Mouse (Mus musculus) cortical plate, adult 2 months (tissue): ENCODE data around the gene Filip1l. TPM values are rescaled to one million over a fixed set of nuclear protein-coding genes. Genes with fewer than 3 reads are reported as not detected.
A peak's percentile ranks its signal among the peaks of the same experiment; 100 is the strongest.

Experiments
- H3K27ac ChIP-seq: fragments of 200-500 bp; 2 replicates; pipeline ENCODE4 v1.5.1; 2012; ENCODE audit warnings: low read length, control low read depth, inconsistent platforms; ENCODE audit not compliant: insufficient read depth
- H3K4me1 ChIP-seq: fragments of 200-500 bp; 2 replicates; pipeline ENCODE4 v1.6.1; 2011; ENCODE audit warnings: low read length; ENCODE audit not compliant: control insufficient read depth, insufficient read depth
- H3K4me3 ChIP-seq: fragments of 200-500 bp; 2 replicates; pipeline ENCODE4 v1.5.1; 2011; ENCODE audit warnings: mild to moderate bottlenecking, low read length, control low read depth; ENCODE audit not compliant: insufficient read depth
- CTCF ChIP-seq: fragments of 200-500 bp; IDR thresholded peaks from 2 replicates; pipeline ENCODE4 v1.5.1; 2011; ENCODE audit warnings: mild to moderate bottlenecking, control low read depth, low read length; ENCODE audit not compliant: insufficient read depth; ENCODE audit errors: extremely low read depth
- POLR2A ChIP-seq: fragments of 200-500 bp; IDR thresholded peaks from 2 replicates; pipeline ENCODE4 v1.6.1; 2011; ENCODE audit warnings: mild to moderate bottlenecking, low read length, control low read depth; ENCODE audit not compliant: insufficient read depth; ENCODE audit errors: extremely low read depth
- polyA plus RNA-seq: library from polyadenylated mRNA; depleted of rRNA; stranded (reverse); fragments of >200 nt; gene quantifications from 2 replicates; pipeline ENCODE4 v1.2.3, GENCODE M21; 2012

Gene Filip1l
- polyA plus RNA-seq, 1 experiment, result 2.3 TPM

DNA sequence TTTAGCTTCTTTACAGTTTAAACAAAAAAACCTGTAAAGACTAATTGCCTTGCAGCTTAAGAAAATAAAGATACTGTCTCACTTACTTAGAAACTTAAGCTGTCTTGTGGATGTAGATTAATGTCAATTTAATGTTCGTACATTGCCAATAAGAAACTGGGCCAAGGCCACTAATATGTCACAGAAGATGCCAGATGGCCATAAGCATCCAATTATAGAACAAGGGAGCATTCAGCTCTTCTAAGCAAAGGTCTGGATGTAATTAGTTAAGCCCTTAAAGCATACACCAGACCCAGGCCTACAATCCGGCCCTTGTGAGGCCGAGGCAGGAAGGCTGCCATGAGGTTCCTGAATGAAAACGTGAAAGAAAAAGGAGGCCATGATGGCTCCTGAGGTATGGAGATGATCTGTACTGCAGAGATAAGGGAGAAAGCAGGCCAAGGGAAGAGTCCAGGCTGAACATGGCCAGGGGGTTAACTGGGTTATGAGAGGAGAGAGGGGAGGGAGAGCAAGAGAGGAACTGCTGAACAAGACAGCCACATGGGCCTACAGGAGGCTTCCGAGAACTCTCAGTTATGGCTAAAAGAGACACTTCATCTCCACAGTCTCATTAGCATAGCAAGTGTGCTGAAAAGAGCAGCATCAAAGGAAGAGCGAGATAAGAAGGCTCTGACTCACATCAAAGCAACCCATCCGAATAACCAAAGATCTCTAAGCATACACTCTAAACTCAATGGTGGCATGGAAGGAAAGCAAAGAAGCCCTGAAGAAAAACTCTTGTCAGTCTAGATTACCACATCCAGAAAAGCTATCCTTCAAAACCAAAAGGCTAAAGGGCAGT, 33.4 kb upstream of the Filip1l start:
- no peak overlapping the region for H3K27ac ChIP-seq
- no peak overlapping the region for H3K4me3 ChIP-seq
- H3K4me1 ChIP-seq, result no peaks in the 10 kb centered on the region
- TF ChIP-seq CTCF, result no peak
- TF ChIP-seq POLR2A, result no peak

- H3K4me1 ChIP-seq, result no peaks in the 10 kb centered on the region
- H3K4me3 ChIP-seq, result no peak overlapping the region
- TF ChIP-seq CTCF, result no peak
- H3K27ac ChIP-seq, result no peak overlapping the region
Measured at GRCm38 (mm10) chr16:57326996-57327395, 25.9 kb upstream of the Filip1l start.

DNA sequence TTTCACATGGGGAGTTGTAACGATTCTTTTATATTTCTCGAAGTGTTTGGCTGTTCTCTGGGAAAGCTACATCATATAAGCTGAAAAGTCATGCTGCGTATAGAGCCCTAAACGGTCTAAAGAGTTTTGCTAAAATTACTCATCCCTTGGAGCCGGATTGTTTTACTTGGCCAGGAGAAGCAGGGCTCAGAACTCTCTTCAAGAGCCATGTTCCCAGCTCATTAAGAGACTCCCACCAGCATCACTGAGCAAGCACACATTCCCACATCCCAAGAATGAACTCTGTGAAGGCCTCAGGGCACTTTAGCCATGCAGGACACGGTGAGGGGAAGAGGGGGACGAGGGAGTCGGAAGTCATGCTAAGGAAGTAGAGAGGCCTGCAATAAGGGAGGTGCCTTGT, 23.9 kb upstream of the Filip1l start:
- TF ChIP-seq POLR2A (no peak), CTCF (no peak)
- Histone ChIP-seq H3K27ac (no peak overlapping the region), H3K4me1 (no peaks in the 10 kb centered on the region), H3K4me3 (no peak overlapping the region)

- H3K4me3 ChIP-seq, result no peak overlapping the region
- no peaks in the 10 kb centered on the region for H3K4me1 ChIP-seq
- H3K27ac ChIP-seq, result no peak overlapping the region
- no peak for TF ChIP-seq POLR2A
- TF ChIP-seq CTCF, result no peak
Measured at GRCm38 (mm10) chr16:57330111-57330510, 22.8 kb upstream of the Filip1l start.

- Histone ChIP-seq H3K27ac (no peak overlapping the region), H3K4me1 (no peaks in the 10 kb centered on the region), H3K4me3 (no peak overlapping the region)
- TF ChIP-seq CTCF (no peak), POLR2A (no peak)
Measured at GRCm38 (mm10) chr16:57332301-57332700, 20.6 kb upstream of the Filip1l start.

GRCm38 (mm10) chr16:57336770-57337423, 16.0 kb upstream of the Filip1l start:
- no peak overlapping the region for H3K4me3 ChIP-seq
- H3K27ac ChIP-seq, result peak overlapping the region; percentile 56; the same call in 1 of the 2 replicates
- TF ChIP-seq POLR2A (no peak), CTCF (no peak)
- no peaks in the 10 kb centered on the region for H3K4me1 ChIP-seq

DNA sequence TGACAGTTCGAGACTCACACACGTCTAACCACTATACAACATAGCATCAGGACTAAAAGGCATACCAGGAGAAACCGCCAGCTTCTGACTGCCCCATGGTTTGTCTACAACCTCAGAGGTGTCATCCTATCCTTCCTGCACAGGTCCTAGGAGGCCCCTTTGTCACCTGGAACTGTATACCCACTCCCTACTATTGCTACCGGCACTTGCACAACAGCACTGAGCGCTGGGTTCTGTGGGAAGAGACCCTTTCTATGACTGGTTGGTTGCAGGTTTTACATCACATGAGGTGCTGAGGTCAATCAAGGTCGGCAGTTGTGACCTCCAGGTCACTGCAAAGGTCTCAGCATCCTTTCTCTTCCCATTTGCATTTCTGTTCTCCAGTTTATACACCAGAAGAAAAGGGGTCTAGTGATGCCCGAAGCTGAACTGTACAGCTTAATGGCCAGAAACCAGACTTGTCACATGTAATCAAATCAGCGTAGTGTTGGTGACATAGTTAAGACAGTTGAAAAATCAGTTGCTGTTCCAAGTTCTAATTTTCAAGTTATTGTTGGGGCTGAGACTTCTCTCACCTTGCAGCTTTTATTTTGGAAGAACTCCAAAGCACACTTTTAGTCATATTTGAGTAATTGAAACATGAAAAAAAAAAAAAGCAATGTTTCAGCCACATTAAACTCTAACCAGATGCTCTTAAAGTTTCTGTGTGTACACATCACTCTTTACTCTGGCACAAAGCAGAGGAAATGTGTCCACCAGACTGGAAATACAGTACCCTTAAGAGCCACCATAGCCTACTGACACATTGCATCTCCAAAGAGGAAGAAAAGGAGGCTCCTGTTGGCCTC, 12.9 kb upstream of the Filip1l start:
- Histone ChIP-seq H3K4me3 (no peak overlapping the region), H3K4me1 (no peaks in the 10 kb centered on the region), H3K27ac (no peak overlapping the region)
- no peak for TF ChIP-seq CTCF
- TF ChIP-seq POLR2A, result no peak

GRCm38 (mm10) chr16:57340613-57340898, 12.3 kb upstream of the Filip1l start:
- H3K27ac ChIP-seq, result no peak overlapping the region
- TF ChIP-seq CTCF (no peak), POLR2A (no peak)
- no peaks in the 10 kb centered on the region for H3K4me1 ChIP-seq
- H3K4me3 ChIP-seq, result no peak overlapping the region

DNA sequence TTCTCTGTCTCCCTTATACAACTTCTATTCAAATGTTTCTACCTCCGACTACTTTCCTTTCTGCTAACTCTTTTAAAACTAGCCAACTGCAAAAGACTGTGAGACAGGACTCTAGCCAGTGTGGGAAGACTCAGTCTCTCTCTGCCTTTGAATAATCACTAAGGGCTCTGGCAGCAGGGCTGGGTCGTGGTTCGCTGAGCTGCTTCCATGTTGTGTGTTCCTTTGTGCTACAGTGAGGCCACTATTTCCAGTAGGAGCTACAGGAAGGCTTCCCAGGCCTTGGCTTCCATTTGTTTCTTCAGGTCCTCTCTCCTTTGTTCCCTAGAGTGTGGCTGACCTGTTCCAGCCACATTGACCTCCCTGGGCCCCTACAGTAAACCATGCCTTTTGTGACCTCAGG, 6.6 kb upstream of the Filip1l start:
- TF ChIP-seq CTCF, result no peak
- TF ChIP-seq POLR2A, result no peak
- Histone ChIP-seq H3K4me3 (no peak overlapping the region), H3K4me1 (no peaks in the 10 kb centered on the region), H3K27ac (no peak overlapping the region)
